Comparison of ENCODE assay signal across 12 mouse cellular contexts in genomic region chr4:139579003-139579402, GRCm38 (mm10). TPM values are rescaled to one million over a fixed set of nuclear protein-coding genes. Genes with fewer than 3 reads are reported as not detected.
DNase-seq lines count a peak whose midpoint lies in the region; ATAC-seq lines count a peak whose summit lies in the region.
"Had no signal": no experiment of that assay in that cellular context is flagged by ENCODE, and none has a peak within 500 bp of the region (broad histone marks: within the 10 kb centered on the region; RNA-seq: fewer than 3 reads in every experiment).

No protein-coding gene starts in this region.

- no peak overlapping the region for H3K9ac ChIP-seq in hindbrain, embryonic 14.5 days
- no peak overlapping the region for H3K9ac ChIP-seq in hindbrain, embryonic 16.5 days (ENCODE audit: low read depth, low read length)
- H3K9ac ChIP-seq: hindbrain, embryonic 12.5 days had no signal

- ATAC-seq in hindbrain, embryonic 14.5 days (ENCODE audit: low FRiP score), result no peak
- ATAC-seq in hindbrain, embryonic 16.5 days, result no peak
- ATAC-seq in CD4-positive, CD25-positive, alpha-beta regulatory T cell, adult 4 months, result peak; percentile 40
- ATAC-seq in granulocyte monocyte progenitor cell, adult 5-6 weeks (replicated peaks; ENCODE audit: poor library complexity, severe bottlenecking), result 0 out of 2 replicates have a peak, but pooled peaks have one; percentile 13

- H3K36me3 ChIP-seq in hindbrain, embryonic 14.5 days (replicated peaks; ENCODE audit: control insufficient read depth, insufficient read depth), result no peaks in the 10 kb centered on the region
- no peaks in the 10 kb centered on the region; the same call in 1 of the 2 replicates for H3K36me3 ChIP-seq in hindbrain, embryonic 16.5 days (ENCODE audit: control insufficient read depth, insufficient read depth, low read length)
- no peaks in the 10 kb centered on the region; the same call in 1 of the 2 replicates for H3K36me3 ChIP-seq in macrophage (ENCODE audit: inconsistent target)
- H3K36me3 ChIP-seq: hindbrain, embryonic 12.5 days had no signal

- H3K79me2 ChIP-seq in macrophage (ENCODE audit: inconsistent target), result peaks cover 88% of the 10 kb centered on the region

- H3K4me3 ChIP-seq in hindbrain, embryonic 14.5 days (replicated peaks; ENCODE audit: low read length), result no peak overlapping the region
- H3K4me3 ChIP-seq in hindbrain, embryonic 16.5 days (ENCODE audit: low read length), result no peak overlapping the region
- no peak overlapping the region for H3K4me3 ChIP-seq in macrophage (ENCODE audit: inconsistent target)
- H3K4me3 ChIP-seq: hindbrain, embryonic 12.5 days had no signal

- no peaks in the 10 kb centered on the region for H3K27me3 ChIP-seq in hindbrain, embryonic 14.5 days (ENCODE audit: control insufficient read depth, insufficient read depth, low read length)
- H3K27me3 ChIP-seq in hindbrain, embryonic 16.5 days (replicated peaks; ENCODE audit: control insufficient read depth, insufficient read depth, low read length), result no peaks in the 10 kb centered on the region
- H3K27me3 ChIP-seq: hindbrain, embryonic 12.5 days had no signal

- H3K4me1 ChIP-seq in hindbrain, embryonic 14.5 days (replicated peaks; ENCODE audit: control insufficient read depth, insufficient read depth, low read length), result peaks cover 46% of the 10 kb centered on the region
- peaks cover 46% of the 10 kb centered on the region for H3K4me1 ChIP-seq in hindbrain, embryonic 16.5 days (ENCODE audit: control insufficient read depth, insufficient read depth, low read depth, low read length)

- WGBS in hindbrain, embryonic 14.5 days, result 62% methylated on average over 10 of the region's 10 CpGs
- WGBS in hindbrain, embryonic 16.5 days, result 62% methylated on average over 10 of the region's 10 CpGs
- 21% methylated on average over 10 of the region's 10 CpGs for WGBS in macrophage (ENCODE audit: missing documents)

- no peak for DNase-seq in hindbrain, embryonic 14.5 days (ENCODE audit: low spot score)
- no peak for DNase-seq in retina, postnatal 1 day
- no peak for DNase-seq in right cerebral cortex, postnatal 25 days
- DNase-seq in embryo, embryonic 10 days (ENCODE audit: low spot score), result no peak

- no peak overlapping the region for H3K27ac ChIP-seq in hindbrain, embryonic 14.5 days
- no peak overlapping the region for H3K27ac ChIP-seq in hindbrain, embryonic 16.5 days (ENCODE audit: low read depth, low read length)
- H3K27ac ChIP-seq in macrophage, result peak overlapping the region; percentile 22; the same call in 1 of the 2 replicates
- H3K27ac ChIP-seq: hindbrain, embryonic 12.5 days had no signal

- no peaks in the 10 kb centered on the region for H3K9me3 ChIP-seq in hindbrain, embryonic 14.5 days (ENCODE audit: control insufficient read depth, low read length)
- H3K9me3 ChIP-seq in hindbrain, embryonic 16.5 days (ENCODE audit: control insufficient read depth, low read length), result no peaks in the 10 kb centered on the region
- H3K9me3 ChIP-seq: hindbrain, embryonic 12.5 days had no signal

- 0 out of 2 replicates have a peak overlapping the region, but pooled peaks have one; percentile 3 for H3K4me2 ChIP-seq in hindbrain, embryonic 14.5 days (replicated peaks)
- no peak overlapping the region for H3K4me2 ChIP-seq in hindbrain, embryonic 16.5 days (ENCODE audit: low read length)
- H3K4me2 ChIP-seq: hindbrain, embryonic 12.5 days had no signal

RNA-seq across cellular contexts. Expression of gene Gm21969, which starts 24.0 kb away (rescaled TPM):
- 0.07 TPM in 1 of 2 replicates, not detected in the other for polyA plus RNA-seq in hindbrain, embryonic 14.5 days (2014; fragmentation: Nextera tagmentation; extraction: Ambion mirVana)
- not detected in 2 replicates for polyA plus RNA-seq in hindbrain, embryonic 16.5 days (2015; fragmentation: Nextera tagmentation; extraction: Ambion mirVana)
- polyA plus RNA-seq in CD4-positive, CD25-positive, alpha-beta regulatory T cell, adult 4 months (2017; shearing (Covaris generic)), result not detected
- total RNA-seq in granulocyte monocyte progenitor cell, adult 5-6 weeks (2014; fragmentation: Nextera tagmentation), result not detected in 2 replicates
- total RNA-seq in granulocyte monocyte progenitor cell, adult 5-6 weeks (2017), result not detected in 2 replicates
- total RNA-seq in macrophage (2018; cell fraction: chromatin; rRNA removed), result under 1 TPM in 1 of 26 experiments, not detected in 25; 0.20 TPM
- not detected for total RNA-seq in macrophage (2018; cell fraction: cytosol; rRNA removed)
- total RNA-seq in macrophage (2018; cell fraction: nucleus; rRNA removed), result not detected
- not detected in 3 replicates for polyA plus RNA-seq in macrophage (2018)
- total RNA-seq: megakaryocyte-erythroid progenitor cell, adult 5-6 weeks had no signal
- polyA plus RNA-seq: cortical plate, adult 2 months; hindbrain, embryonic 12.5 days; testis, adult 2 months had no signal

RNA-seq across cellular contexts. Expression of gene Aldh4a1, which starts 43.7 kb away (rescaled TPM):
- polyA plus RNA-seq in hindbrain, embryonic 14.5 days (2014; fragmentation: Nextera tagmentation; extraction: Ambion mirVana), result 18.1 and 18.8 TPM in 2 replicates
- polyA plus RNA-seq in hindbrain, embryonic 16.5 days (2015; fragmentation: Nextera tagmentation; extraction: Ambion mirVana), result 31.9 and 35.4 TPM in 2 replicates
- polyA plus RNA-seq in CD4-positive, CD25-positive, alpha-beta regulatory T cell, adult 4 months (2017; shearing (Covaris generic)), result 10 to 100 TPM; 11.0 to 22.4 TPM
- total RNA-seq in granulocyte monocyte progenitor cell, adult 5-6 weeks (2014; fragmentation: Nextera tagmentation), result 29.7 and 30.9 TPM in 2 replicates
- total RNA-seq in granulocyte monocyte progenitor cell, adult 5-6 weeks (2017), result 18.9 and 20.1 TPM in 2 replicates
- total RNA-seq in macrophage (2018; cell fraction: chromatin; rRNA removed), result 10 to 100 TPM in 12 of 26 experiments, 1 to 10 TPM in 14; 2.3 to 22.2 (median 7.9) TPM
- 10 to 100 TPM in 11 of 26 experiments, 1 to 10 TPM in 15; 5.6 to 14.9 (median 9.5) TPM for total RNA-seq in macrophage (2018; cell fraction: cytosol; rRNA removed)
- total RNA-seq in macrophage (2018; cell fraction: nucleus; rRNA removed), result 10 to 100 TPM in 4 of 26 experiments, 1 to 10 TPM in 22; 2.7 to 13.3 (median 6.7) TPM
- 5.2 to 11.2 TPM (median 9.2 TPM) in 3 replicates for polyA plus RNA-seq in macrophage (2018)

RNA-seq across cellular contexts. Expression of gene Iffo2, which starts 48.7 kb away (rescaled TPM):
- polyA plus RNA-seq in hindbrain, embryonic 14.5 days (2014; fragmentation: Nextera tagmentation; extraction: Ambion mirVana), result 5.6 and 6.0 TPM in 2 replicates
- polyA plus RNA-seq in hindbrain, embryonic 16.5 days (2015; fragmentation: Nextera tagmentation; extraction: Ambion mirVana), result 3.5 and 3.9 TPM in 2 replicates
- polyA plus RNA-seq in CD4-positive, CD25-positive, alpha-beta regulatory T cell, adult 4 months (2017; shearing (Covaris generic)), result 1 to 10 TPM; 3.0 to 3.8 TPM
- 0.92 and 2.4 TPM in 2 replicates for total RNA-seq in granulocyte monocyte progenitor cell, adult 5-6 weeks (2014; fragmentation: Nextera tagmentation)
- total RNA-seq in granulocyte monocyte progenitor cell, adult 5-6 weeks (2017), result 0.26 and 1.2 TPM in 2 replicates
- total RNA-seq in macrophage (2018; cell fraction: chromatin; rRNA removed), result 10 to 100 TPM in 14 of 26 experiments, 1 to 10 TPM in 12; 3.0 to 20.2 (median 10.5) TPM
- total RNA-seq in macrophage (2018; cell fraction: cytosol; rRNA removed), result 10 to 100 TPM in 19 of 26 experiments, 1 to 10 TPM in 7; 4.3 to 16.6 (median 13.7) TPM
- 10 to 100 TPM in 18 of 26 experiments, 1 to 10 TPM in 8; 6.5 to 31.0 (median 14.2) TPM for total RNA-seq in macrophage (2018; cell fraction: nucleus; rRNA removed)
- 7.6 to 14.8 TPM (median 8.4 TPM) in 3 replicates for polyA plus RNA-seq in macrophage (2018)

Comparison
In these comparisons a context has a peak if more than half of its experiments do, and no peak if none do; other contexts are left out.
1. ATAC-seq: peak in CD4-positive, CD25-positive, alpha-beta regulatory T cell, adult 4 months (single experiment) and granulocyte monocyte progenitor cell, adult 5-6 weeks (single experiment); none in hindbrain, embryonic 14.5 days (single experiment) and hindbrain, embryonic 16.5 days (single experiment).